Mouse (Mus musculus) brain, embryonic 14.5 days (tissue): Measurements from ENCODE around the gene Gsn.

Source experiments
- CTCF ChIP-seq: fragments of 200-500 bp; IDR thresholded peaks from 2 replicates; pipeline ENCODE4 v1.5.1; 2012; ENCODE audit warnings: inconsistent platforms, mild to moderate bottlenecking, moderate library complexity, borderline replicate concordance; ENCODE audit not compliant: insufficient read depth, insufficient read length; ENCODE audit errors: extremely low read depth
- POLR2A ChIP-seq: fragments of 200-500 bp; IDR thresholded peaks from 2 replicates; pipeline ENCODE4 v1.6.1; 2012; ENCODE audit warnings: mild to moderate bottlenecking, inconsistent platforms, borderline replicate concordance; ENCODE audit not compliant: poor library complexity, insufficient read depth, insufficient read length, severe bottlenecking; ENCODE audit errors: extremely low read depth

DNA sequence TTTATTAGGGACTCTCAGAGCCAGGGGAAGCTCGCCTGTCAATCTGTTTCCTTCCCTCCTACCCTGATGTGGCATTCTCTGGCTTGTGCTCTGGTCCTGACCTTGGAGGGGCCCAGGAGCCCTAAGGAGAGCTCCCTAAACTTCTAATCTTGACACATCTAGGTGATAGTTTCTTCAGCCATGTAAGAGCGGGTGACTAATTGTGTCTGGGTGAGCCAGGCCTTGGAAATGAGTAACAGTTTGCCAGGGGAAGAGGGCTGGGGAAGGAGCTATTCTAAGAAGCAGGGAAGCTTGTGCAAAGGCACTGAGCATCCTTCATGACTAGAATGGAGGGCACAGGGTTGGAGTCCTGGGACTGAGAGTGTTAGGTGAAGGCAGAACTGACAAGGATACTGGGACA is 1.7 kb downstream of the Gsn start:
- TF ChIP-seq POLR2A (no peak), CTCF (no peak)
